Comparison of ENCODE assay signal across 27 mouse cellular contexts in the genomic region with DNA sequence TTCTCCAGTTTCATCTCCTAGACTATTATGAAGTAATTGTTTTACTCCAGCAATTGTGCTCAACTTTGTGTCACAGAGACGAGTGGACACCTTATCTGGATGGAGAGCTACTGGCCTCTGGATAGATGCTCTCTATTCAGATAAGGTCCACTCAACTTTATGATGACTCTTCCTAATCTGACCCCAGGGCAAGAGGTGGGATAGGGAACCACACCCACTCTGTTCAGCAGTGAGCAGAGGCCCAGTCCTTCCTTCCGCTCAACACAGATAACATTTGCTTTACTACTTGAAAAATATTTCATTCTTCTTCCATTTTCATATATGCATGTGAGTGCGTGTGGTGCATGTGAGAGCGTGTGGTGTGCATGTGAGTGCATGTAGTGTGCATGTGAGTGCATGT. TPM values are rescaled to one million over a fixed set of nuclear protein-coding genes. Genes with fewer than 3 reads are reported as not detected.
DNase-seq lines count a peak whose midpoint lies in the region; ATAC-seq and TF ChIP-seq lines count a peak whose summit lies in the region.
"Had no signal": no experiment of that assay in that cellular context is flagged by ENCODE, and none has a peak within 500 bp of the region (broad histone marks: within the 10 kb centered on the region; RNA-seq: fewer than 3 reads in every experiment).

No protein-coding gene starts in this region.

- H3K9ac ChIP-seq in liver, embryonic 11.5 days (ENCODE audit: low read depth, low read length), result no peak overlapping the region
- H3K9ac ChIP-seq in liver, postnatal 0 days (replicated peaks), result no peak overlapping the region
- no peak overlapping the region for H3K9ac ChIP-seq in liver, embryonic 14.5 days (replicated peaks)
- H3K9ac ChIP-seq in forebrain, embryonic 11.5 days (ENCODE audit: low read length), result no peak overlapping the region
- H3K9ac ChIP-seq: embryonic facial prominence, embryonic 13.5 days; forebrain, embryonic 13.5 days; hindbrain, embryonic 12.5 days; hindbrain, embryonic 15.5 days had no signal

- H3K36me3 ChIP-seq in liver, embryonic 11.5 days (ENCODE audit: control insufficient read depth, insufficient read depth, low read length), result no peaks in the 10 kb centered on the region
- no peaks in the 10 kb centered on the region for H3K36me3 ChIP-seq in liver, postnatal 0 days (replicated peaks; ENCODE audit: insufficient read depth, low read length)
- H3K36me3 ChIP-seq in liver, embryonic 14.5 days (replicated peaks; ENCODE audit: control insufficient read depth, insufficient read depth, low read depth), result no peaks in the 10 kb centered on the region
- no peaks in the 10 kb centered on the region for H3K36me3 ChIP-seq in forebrain, embryonic 11.5 days (ENCODE audit: control insufficient read depth, insufficient read depth, low read length)
- H3K36me3 ChIP-seq: embryonic facial prominence, embryonic 10.5 days; embryonic facial prominence, embryonic 13.5 days; G1E; hindbrain, embryonic 12.5 days; hindbrain, embryonic 15.5 days had no signal

- TF ChIP-seq CTCF in liver, postnatal 0 days (IDR thresholded peaks at IDR 0.05; ENCODE audit: low read depth), result no peak
- no peak for TF ChIP-seq CTCF in bone marrow macrophage, adult 2 months (IDR thresholded peaks at IDR 0.05; ENCODE audit: low read depth, low read length)
- no peak for TF ChIP-seq CTCF in liver, embryonic 14.5 days (IDR thresholded peaks at IDR 0.05; ENCODE audit: low read depth)

- DNase-seq in liver, embryonic 11.5 days (ENCODE audit: low spot score), result no peak
- DNase-seq in liver, postnatal 0 days, result no peak
- no peak for DNase-seq in liver, embryonic 14.5 days (ENCODE audit: low read depth in 3 of 3, low spot score in 3 of 3)
- no peak for DNase-seq in forebrain, embryonic 11.5 days (ENCODE audit: low spot score)
- no peak for DNase-seq in layer of hippocampus, adult 18-20 months (ENCODE audit: low spot score in 2 of 2)
- DNase-seq: adrenal gland, postnatal 10 days; B cell, adult 2 months; cerebellum, adult 11-12 months; cerebellum, adult 8-10 months; cerebellum, postnatal 10 days; cerebellum, postnatal 36 days; embryo, embryonic 11 days; gastrocnemius, adult 2 months; gastrocnemius, postnatal 14 days had no signal

- no peak for TF ChIP-seq EP300 in liver, postnatal 0 days (IDR thresholded peaks at IDR 0.05; ENCODE audit: low read depth)
- no peak for TF ChIP-seq EP300 in liver, embryonic 14.5 days (IDR thresholded peaks at IDR 0.05; ENCODE audit: low read depth)

- no peak overlapping the region for H3K4me3 ChIP-seq in liver, embryonic 11.5 days (ENCODE audit: low read depth, low read length)
- H3K4me3 ChIP-seq in liver, postnatal 0 days (ENCODE audit: low read depth, low read length), result no peak overlapping the region
- H3K4me3 ChIP-seq in bone marrow macrophage, adult 2 months (ENCODE audit: insufficient read depth, low read length), result no peak overlapping the region
- no peak overlapping the region for H3K4me3 ChIP-seq in liver, embryonic 14.5 days (ENCODE audit: insufficient read depth in 1 of 2, low read depth in 2 of 2, low read length in 2 of 2)
- no peak overlapping the region for H3K4me3 ChIP-seq in forebrain, embryonic 11.5 days (ENCODE audit: low read depth, low read length)
- H3K4me3 ChIP-seq: embryonic facial prominence, embryonic 10.5 days; embryonic facial prominence, embryonic 13.5 days; erythroblast, embryonic 14.5 days; forebrain, embryonic 13.5 days; gastrocnemius, adult 2 months; hindbrain, embryonic 12.5 days; hindbrain, embryonic 15.5 days had no signal

- H3K9me3 ChIP-seq in liver, embryonic 11.5 days (ENCODE audit: control insufficient read depth, low read length), result no peaks in the 10 kb centered on the region
- no peaks in the 10 kb centered on the region for H3K9me3 ChIP-seq in liver, postnatal 0 days (ENCODE audit: low read length)
- H3K9me3 ChIP-seq in liver, embryonic 14.5 days (ENCODE audit: control insufficient read depth, low read length), result no peaks in the 10 kb centered on the region
- H3K9me3 ChIP-seq in forebrain, embryonic 11.5 days (ENCODE audit: control insufficient read depth, low read length), result no peaks in the 10 kb centered on the region
- H3K9me3 ChIP-seq: embryonic facial prominence, embryonic 10.5 days; embryonic facial prominence, embryonic 13.5 days; forebrain, embryonic 13.5 days; G1E; hindbrain, embryonic 12.5 days; hindbrain, embryonic 15.5 days had no signal

- no peaks in the 10 kb centered on the region for H3K27me3 ChIP-seq in liver, embryonic 11.5 days (replicated peaks; ENCODE audit: control insufficient read depth, insufficient read depth, low read length)
- H3K27me3 ChIP-seq in liver, postnatal 0 days (ENCODE audit: insufficient read depth, low read length), result no peaks in the 10 kb centered on the region
- no peaks in the 10 kb centered on the region for H3K27me3 ChIP-seq in liver, embryonic 14.5 days (ENCODE audit: control insufficient read depth, insufficient read depth, low read length)
- H3K27me3 ChIP-seq in forebrain, embryonic 11.5 days (ENCODE audit: control insufficient read depth, insufficient read depth, low read length), result no peaks in the 10 kb centered on the region
- H3K27me3 ChIP-seq: CH12.LX; embryonic facial prominence, embryonic 13.5 days; forebrain, embryonic 13.5 days; hindbrain, embryonic 12.5 days; hindbrain, embryonic 15.5 days; Patski had no signal

- WGBS in liver, embryonic 11.5 days, result 65% methylated on average over 4 of the region's 4 CpGs
- 68% methylated on average over 4 of the region's 4 CpGs for WGBS in liver, postnatal 0 days (ENCODE audit: insufficient replicate concordance)
- 37% methylated on average over 4 of the region's 4 CpGs for WGBS in liver, embryonic 14.5 days (ENCODE audit: insufficient replicate concordance)
- WGBS in forebrain, embryonic 11.5 days, result 92% methylated on average over 4 of the region's 4 CpGs

- peak; percentile 76 for ATAC-seq in liver, embryonic 11.5 days (replicated peaks; ENCODE audit: low FRiP score)
- no peak for ATAC-seq in liver, postnatal 0 days
- ATAC-seq in liver, embryonic 14.5 days (ENCODE audit: insufficient read depth), result peak; percentile 66
- peak; percentile 38 for ATAC-seq in megakaryocyte progenitor cell, adult 5-6 weeks (replicated peaks; ENCODE audit: poor library complexity)
- no peak for ATAC-seq in forebrain, embryonic 11.5 days (replicated peaks; ENCODE audit: low FRiP score)
- ATAC-seq: forebrain, embryonic 13.5 days; forebrain, embryonic 16.5 days; Patski had no signal

- H3K4me1 ChIP-seq in liver, embryonic 11.5 days (replicated peaks; ENCODE audit: control insufficient read depth, insufficient read depth, low read length), result peaks cover 9% of the 10 kb centered on the region
- peaks cover 18% of the 10 kb centered on the region for H3K4me1 ChIP-seq in liver, postnatal 0 days (ENCODE audit: insufficient read depth)
- peaks cover 49% of the 10 kb centered on the region for H3K4me1 ChIP-seq in bone marrow macrophage, adult 2 months (ENCODE audit: control insufficient read depth, insufficient read depth, low read length)
- H3K4me1 ChIP-seq in liver, embryonic 14.5 days (replicated peaks; ENCODE audit: control insufficient read depth in 2 of 2, insufficient read depth in 2 of 2, low read length in 1 of 2), result peaks cover 10 to 17% of the 10 kb centered on the region in 2 experiments
- H3K4me1 ChIP-seq in forebrain, embryonic 11.5 days (replicated peaks; ENCODE audit: control insufficient read depth, insufficient read depth, low read length), result no peaks in the 10 kb centered on the region
- H3K4me1 ChIP-seq: embryonic facial prominence, embryonic 13.5 days; forebrain, embryonic 13.5 days; hindbrain, embryonic 12.5 days; hindbrain, embryonic 15.5 days had no signal

- H3K27ac ChIP-seq in liver, embryonic 11.5 days (ENCODE audit: low read depth, low read length), result no peak overlapping the region
- H3K27ac ChIP-seq in liver, postnatal 0 days (ENCODE audit: low read depth), result no peak overlapping the region
- H3K27ac ChIP-seq in bone marrow macrophage, adult 2 months (ENCODE audit: insufficient read depth, low read depth, low read length), result peak overlapping the region; percentile 93
- H3K27ac ChIP-seq in liver, embryonic 14.5 days, result no peak overlapping the region
- H3K27ac ChIP-seq in forebrain, embryonic 11.5 days (ENCODE audit: low read depth, low read length), result no peak overlapping the region
- H3K27ac ChIP-seq: embryonic facial prominence, embryonic 10.5 days; embryonic facial prominence, embryonic 13.5 days; forebrain, embryonic 13.5 days; gastrocnemius, adult 2 months; hindbrain, embryonic 12.5 days had no signal

- no peak overlapping the region for H3K4me2 ChIP-seq in liver, embryonic 11.5 days
- no peak overlapping the region for H3K4me2 ChIP-seq in liver, postnatal 0 days (ENCODE audit: low read depth, low read length)
- no peak overlapping the region for H3K4me2 ChIP-seq in liver, embryonic 14.5 days (ENCODE audit: low read depth)
- H3K4me2 ChIP-seq in forebrain, embryonic 11.5 days (ENCODE audit: low read depth, low read length, severe bottlenecking), result no peak overlapping the region
- H3K4me2 ChIP-seq: embryonic facial prominence, embryonic 13.5 days; forebrain, embryonic 13.5 days; heart, embryonic 11.5 days; hindbrain, embryonic 12.5 days; hindbrain, embryonic 15.5 days had no signal

- no peak for TF ChIP-seq POLR2A in bone marrow macrophage, adult 2 months (IDR thresholded peaks at IDR 0.05; ENCODE audit: borderline replicate concordance, low read depth, low read length)

RNA-seq across cellular contexts. Expression of gene Scamp1, which starts 14.6 kb away (rescaled TPM):
- 16.7 and 20.2 TPM in 2 replicates for polyA plus RNA-seq in liver, embryonic 11.5 days (2014; fragmentation: Nextera tagmentation; extraction: Ambion mirVana)
- polyA plus RNA-seq in liver, postnatal 0 days (2015; fragmentation: Nextera tagmentation; extraction: Ambion mirVana), result 12.0 and 13.8 TPM in 2 replicates
- polyA plus RNA-seq in bone marrow macrophage, adult 2 months (2012; ENCODE audit: insufficient read depth, insufficient read length, missing spikeins), result 25.9 and 28.0 TPM in 2 replicates
- polyA plus RNA-seq in liver, embryonic 14.5 days (2012; rRNA removed), result 3.1 and 4.2 TPM in 2 replicates
- 5.0 and 5.6 TPM in 2 replicates for polyA plus RNA-seq in liver, embryonic 14.5 days (2014; fragmentation: Nextera tagmentation; extraction: Ambion mirVana)
- total RNA-seq in megakaryocyte progenitor cell, adult 5-6 weeks (2015), result 18.5 and 20.0 TPM in 2 replicates
- total RNA-seq in megakaryocyte progenitor cell, adult 5-6 weeks (2017), result 11.0 and 14.9 TPM in 2 replicates
- 36.1 and 39.7 TPM in 2 replicates for polyA plus RNA-seq in forebrain, embryonic 11.5 days (2014; fragmentation: Nextera tagmentation; extraction: Ambion mirVana)
- 100 to 1,000 TPM; 160 to 186 TPM for total RNA-seq in layer of hippocampus, adult 18-20 months (2021)
- total RNA-seq: CH12.LX had no signal
- polyA plus RNA-seq: G1E had no signal

RNA-seq across cellular contexts. Expression of gene Ap3b1, which starts 58.5 kb away (rescaled TPM):
- 41.3 and 41.4 TPM in 2 replicates for polyA plus RNA-seq in liver, embryonic 11.5 days (2014; fragmentation: Nextera tagmentation; extraction: Ambion mirVana)
- 15.1 and 15.3 TPM in 2 replicates for polyA plus RNA-seq in liver, postnatal 0 days (2015; fragmentation: Nextera tagmentation; extraction: Ambion mirVana)
- 73.7 and 77.7 TPM in 2 replicates for polyA plus RNA-seq in bone marrow macrophage, adult 2 months (2012; ENCODE audit: insufficient read depth, insufficient read length, missing spikeins)
- 10.5 and 16.8 TPM in 2 replicates for polyA plus RNA-seq in liver, embryonic 14.5 days (2012; rRNA removed)
- polyA plus RNA-seq in liver, embryonic 14.5 days (2014; fragmentation: Nextera tagmentation; extraction: Ambion mirVana), result 16.1 and 17.9 TPM in 2 replicates
- total RNA-seq in megakaryocyte progenitor cell, adult 5-6 weeks (2015), result 50.4 and 53.4 TPM in 2 replicates
- 81.8 and 105 TPM in 2 replicates for total RNA-seq in megakaryocyte progenitor cell, adult 5-6 weeks (2017)
- polyA plus RNA-seq in forebrain, embryonic 11.5 days (2014; fragmentation: Nextera tagmentation; extraction: Ambion mirVana), result 38.2 and 41.3 TPM in 2 replicates
- total RNA-seq in layer of hippocampus, adult 18-20 months (2021), result 10 to 100 TPM; 56.0 to 56.3 TPM

Comparison
In these comparisons a context has a peak if more than half of its experiments do, and no peak if none do; other contexts are left out.
1. ATAC-seq: peak in liver, embryonic 11.5 days (single experiment), liver, embryonic 14.5 days (single experiment) and megakaryocyte progenitor cell, adult 5-6 weeks (single experiment); none in liver, postnatal 0 days (single experiment) and forebrain, embryonic 11.5 days (single experiment).